Mouse (Mus musculus): ENCODE data around the gene Zbtb41. TPM values are rescaled to one million over a fixed set of nuclear protein-coding genes. Genes with fewer than 3 reads are reported as not detected.
A peak's percentile ranks its signal among the peaks of the same experiment; 100 is the strongest.
"Not testable (repeated sequence)": the region's sequence is repeated elsewhere in the genome, so short reads cannot be mapped to it uniquely, and the experiment has no call there.

Gene Zbtb41
- total RNA-seq, 2 experiments from 2014 or later, result 28.3 to 30.9 TPM

GRCm38 (mm10) chr1:139422941-139423340 is 853 bp downstream of the Zbtb41 start:
- no peak for DNase-seq (ENCODE audit: low spot score in 2 of 2)
- TF ChIP-seq CTCF (conservative IDR thresholded peaks at IDR 0.05), result no peak
- peak overlapping the region; percentile 95 for H3K27ac ChIP-seq
- H3K4me3 ChIP-seq, result peak overlapping the region; percentile 91

- H3K27ac ChIP-seq, result 0 out of 2 replicates have a peak overlapping the region, but pooled peaks have one; percentile 95
- H3K4me3 ChIP-seq, result peak overlapping the region; percentile 91
- no peak for TF ChIP-seq CTCF (conservative IDR thresholded peaks at IDR 0.05)
- DNase-seq (ENCODE audit: low spot score in 2 of 2), result no peak
Observed at GRCm38 (mm10) chr1:139423931-139424330, 1.8 kb downstream of the Zbtb41 start.

- no peak for TF ChIP-seq CTCF (conservative IDR thresholded peaks at IDR 0.05)
Observed at GRCm38 (mm10) chr1:139425006-139425405, 2.9 kb downstream of the Zbtb41 start.

GRCm38 (mm10) chr1:139438373-139438772 is 16.3 kb downstream of the Zbtb41 start:
- Histone ChIP-seq H3K27ac (no peak overlapping the region), H3K4me3 (no peak overlapping the region)
- peak; percentile 39; the same call in 1 of the 2 replicates for TF ChIP-seq CTCF (conservative IDR thresholded peaks at IDR 0.05)
- no peak for DNase-seq (ENCODE audit: low spot score in 2 of 2)

More at GRCm38 (mm10) chr1:139425006-139425405, 2.9 kb downstream of the Zbtb41 start:
- peak overlapping the region; percentile 91 for H3K4me3 ChIP-seq
- DNase-seq (ENCODE audit: low spot score in 2 of 2), result no peak
- H3K27ac ChIP-seq, result no peak overlapping the region

- H3K4me3 ChIP-seq; H3K27ac ChIP-seq; DNase-seq (ENCODE audit: low spot score in 2 of 2): not testable (repeated sequence)
Observed at GRCm38 (mm10) chr1:139443103-139443502, 21.0 kb downstream of the Zbtb41 start.

- peak; percentile 79 to 90 for DNase-seq (ENCODE audit: low spot score in 2 of 2)
- TF ChIP-seq CTCF (conservative IDR thresholded peaks at IDR 0.05), result no peak
- H3K27ac ChIP-seq, result no peak within 1 kb of the TSS
- H3K4me3 ChIP-seq, result peak within 1 kb of the TSS; percentile 80
Observed at GRCm38 (mm10) chr1:139454340-139455225, 32.5 kb downstream of the Zbtb41 start, which contains the start of gene Aspm. Aspm (plus strand) TSS chr1:139454772.

- H3K27ac ChIP-seq, result no peak overlapping the region
Observed at GRCm38 (mm10) chr1:139455226-139455869, 33.3 kb downstream of the Zbtb41 start.

GRCm38 (mm10) chr1:139460807-139461206 is 38.7 kb downstream of the Zbtb41 start:
- no peak for DNase-seq (ENCODE audit: low spot score in 2 of 2)
- H3K4me3 ChIP-seq, result no peak overlapping the region
- no peak for TF ChIP-seq CTCF (conservative IDR thresholded peaks at IDR 0.05)
- H3K27ac ChIP-seq, result no peak overlapping the region

More at GRCm38 (mm10) chr1:139455226-139455869, 33.3 kb downstream of the Zbtb41 start:
- peak overlapping the region; percentile 80 for H3K4me3 ChIP-seq
- DNase-seq (ENCODE audit: low spot score in 2 of 2), result no peak
- no peak for TF ChIP-seq CTCF (conservative IDR thresholded peaks at IDR 0.05)

GRCm38 (mm10) chr1:139465936-139466335 is 43.8 kb downstream of the Zbtb41 start:
- no peak overlapping the region for H3K27ac ChIP-seq
- TF ChIP-seq CTCF (conservative IDR thresholded peaks at IDR 0.05), result no peak
- no peak for DNase-seq (ENCODE audit: low spot score in 2 of 2)
- H3K4me3 ChIP-seq, result no peak overlapping the region

- no peak overlapping the region for H3K27ac ChIP-seq
- no peak for DNase-seq (ENCODE audit: low spot score in 2 of 2)
- no peak overlapping the region for H3K4me3 ChIP-seq
- no peak for TF ChIP-seq CTCF (conservative IDR thresholded peaks at IDR 0.05)
Observed at GRCm38 (mm10) chr1:139478898-139479297, 56.8 kb downstream of the Zbtb41 start.

- no peak for DNase-seq (ENCODE audit: low spot score in 2 of 2)
- TF ChIP-seq CTCF (conservative IDR thresholded peaks at IDR 0.05), result peak; percentile 64
- H3K27ac ChIP-seq, result no peak overlapping the region
- H3K4me3 ChIP-seq, result no peak overlapping the region
Observed at GRCm38 (mm10) chr1:139480246-139480645, 58.2 kb downstream of the Zbtb41 start.

GRCm38 (mm10) chr1:139481146-139481545 is 59.1 kb downstream of the Zbtb41 start:
- peak; percentile 13 to 14 for DNase-seq (ENCODE audit: low spot score in 2 of 2)
- 0 out of 2 replicates have a peak overlapping the region, but pooled peaks have one; percentile 36 for H3K27ac ChIP-seq
- TF ChIP-seq CTCF (conservative IDR thresholded peaks at IDR 0.05), result no peak
- peak overlapping the region; percentile 19; the same call in 1 of the 2 replicates for H3K4me3 ChIP-seq

- Histone ChIP-seq H3K4me3 (no peak overlapping the region), H3K27ac (no peak overlapping the region)
- TF ChIP-seq CTCF (conservative IDR thresholded peaks at IDR 0.05), result no peak
- no peak for DNase-seq (ENCODE audit: low spot score in 2 of 2)
Observed at GRCm38 (mm10) chr1:139494630-139495029, 72.5 kb downstream of the Zbtb41 start.
